Mouse (Mus musculus) heart, embryonic 16.5 days (tissue): ENCODE data around the gene Cdhr2. TPM values are rescaled to one million over a fixed set of nuclear protein-coding genes. Genes with fewer than 3 reads are reported as not detected.

Experiments
- ATAC-seq: fragments of 200-750 bp; cut with Nextera tagmentation; replicated peaks from 2 replicates; pipeline ENCODE4 v1.8.0; 2017; ENCODE audit warnings: moderate number of reproducible peaks; ENCODE audit not compliant: insufficient read depth, low FRiP score; ENCODE audit errors: extremely low read depth
- H3K27ac ChIP-seq: fragments of 300-500 bp; sonication (generic); 2 replicates; pipeline ENCODE4 v1.5.1; 2014; ENCODE audit warnings: mild to moderate bottlenecking, low read length, control low read depth, moderate library complexity
- H3K27me3 ChIP-seq: fragments of 300-500 bp; sonication (generic); 2 replicates; pipeline ENCODE4 v1.6.1; 2014; ENCODE audit warnings: low read length, mixed read lengths; ENCODE audit not compliant: control insufficient read depth, insufficient read depth
- H3K36me3 ChIP-seq: fragments of 300-500 bp; sonication (generic); 2 replicates; pipeline ENCODE4 v1.6.1; 2014; ENCODE audit not compliant: control insufficient read depth, insufficient read depth
- H3K4me1 ChIP-seq: fragments of 300-500 bp; sonication (generic); 2 replicates; pipeline ENCODE4 v1.6.1; 2014; ENCODE audit warnings: low read length, mixed read lengths; ENCODE audit not compliant: control insufficient read depth, insufficient read depth
- H3K4me2 ChIP-seq: fragments of 300-500 bp; sonication (generic); 2 replicates; pipeline ENCODE4 v1.6.1; 2014; ENCODE audit warnings: low read depth, mild to moderate bottlenecking, control low read depth, low read length
- H3K4me3 ChIP-seq: fragments of 300-500 bp; sonication (generic); 2 replicates; pipeline ENCODE4 v1.5.1; 2014; ENCODE audit warnings: mild to moderate bottlenecking, control low read depth, low read length
- H3K9ac ChIP-seq: fragments of 300-500 bp; sonication (generic); 2 replicates; pipeline ENCODE4 v1.6.1; 2014; ENCODE audit warnings: low read length, control low read depth
- H3K9me3 ChIP-seq: fragments of 300-500 bp; sonication (generic); replicated peaks from 2 replicates; pipeline ENCODE4 v1.6.1; 2016; ENCODE audit warnings: low read length; ENCODE audit not compliant: control insufficient read depth
- WGBS: fragments of 180-500 bp; shearing (Covaris S2); extraction: QIAGEN DNeasy Blood & Tissue Kit; methylation state at CpG from one replicate; pipeline ENCODE4 v1.1.7; 2014; 5-methylcytosine and 5-hydroxymethylcytosine counted together
- polyA plus RNA-seq: library from polyadenylated mRNA; unstranded; fragments of >200 nt; fragmentation: Nextera tagmentation; extraction: Ambion mirVana; gene quantifications from 2 replicates; pipeline ENCODE4 v1.2.1, GENCODE M21; 2015

Cdhr2 gene
- polyA plus RNA-seq, 1 experiment from 2014 or later = 0.89 TPM

GRCm38 (mm10) chr13:54680184-54680853, 20.9 kb upstream of the Cdhr2 start:
- WGBS = 75% methylated on average over 17 of the region's 17 CpGs
- peaks cover 16% of the 10 kb centered on the region for H3K4me1 ChIP-seq
- ATAC-seq = no peak
- no peaks in the 10 kb centered on the region for H3K9me3 ChIP-seq
- H3K4me3 ChIP-seq = no peak overlapping the region
- H3K9ac ChIP-seq = no peak overlapping the region
- no peaks in the 10 kb centered on the region for H3K27me3 ChIP-seq
- H3K27ac ChIP-seq = no peak overlapping the region
- H3K4me2 ChIP-seq = no peak overlapping the region
- peaks cover 39% of the 10 kb centered on the region for H3K36me3 ChIP-seq

GRCm38 (mm10) chr13:54681291-54681690, 20.0 kb upstream of the Cdhr2 start:
- no peak for ATAC-seq
- WGBS = 79% methylated on average over 8 of the region's 8 CpGs
- H3K27ac ChIP-seq = no peak overlapping the region
- H3K36me3 ChIP-seq = peaks cover 39% of the 10 kb centered on the region
- H3K4me1 ChIP-seq = peaks cover 25% of the 10 kb centered on the region
- no peak overlapping the region for H3K4me2 ChIP-seq
- no peaks in the 10 kb centered on the region for H3K9me3 ChIP-seq
- no peak overlapping the region for H3K9ac ChIP-seq
- H3K27me3 ChIP-seq = no peaks in the 10 kb centered on the region
- H3K4me3 ChIP-seq = no peak overlapping the region

- no peak overlapping the region for H3K27ac ChIP-seq
- 85% methylated on average over 3 of the region's 3 CpGs for WGBS
- no peak overlapping the region for H3K4me2 ChIP-seq
- H3K36me3 ChIP-seq = peaks cover 39% of the 10 kb centered on the region
- no peak overlapping the region for H3K9ac ChIP-seq
- ATAC-seq = no peak
- peaks cover 28% of the 10 kb centered on the region for H3K4me1 ChIP-seq
- no peaks in the 10 kb centered on the region for H3K9me3 ChIP-seq
- no peak overlapping the region for H3K4me3 ChIP-seq
- no peaks in the 10 kb centered on the region for H3K27me3 ChIP-seq
Measured at GRCm38 (mm10) chr13:54683301-54683700, 18.0 kb upstream of the Cdhr2 start.

- Histone ChIP-seq H3K4me1 (peaks cover 36% of the 10 kb centered on the region), H3K27me3 (no peaks in the 10 kb centered on the region), H3K4me3 (no peak overlapping the region), H3K4me2 (peak overlapping the region; percentile 32; the same call in 1 of the 2 replicates), H3K27ac (peak overlapping the region; percentile 46), H3K36me3 (peaks cover 39% of the 10 kb centered on the region), H3K9ac (peak overlapping the region; percentile 33; the same call in 1 of the 2 replicates), H3K9me3 (no peaks in the 10 kb centered on the region)
- 62% methylated on average over 3 of the region's 3 CpGs for WGBS
- no peak for ATAC-seq
Measured at GRCm38 (mm10) chr13:54684140-54684896, 16.9 kb upstream of the Cdhr2 start.

GRCm38 (mm10) chr13:54685174-54685573, 16.1 kb upstream of the Cdhr2 start:
- Histone ChIP-seq H3K4me3 (peak overlapping the region; percentile 72), H3K27me3 (no peaks in the 10 kb centered on the region), H3K4me2 (peak overlapping the region; percentile 89), H3K9me3 (no peaks in the 10 kb centered on the region), H3K27ac (no peak overlapping the region), H3K4me1 (peaks cover 36% of the 10 kb centered on the region), H3K9ac (peak overlapping the region; percentile 33), H3K36me3 (peaks cover 34% of the 10 kb centered on the region)
- ATAC-seq = no peak
- WGBS = 42% methylated on average over 2 of the region's 2 CpGs

- 6% methylated on average over 19 of the region's 19 CpGs for WGBS
- Histone ChIP-seq H3K27ac (peak overlapping the region; percentile 100), H3K9ac (peak overlapping the region; percentile 85), H3K27me3 (no peaks in the 10 kb centered on the region), H3K4me3 (peak overlapping the region; percentile 72), H3K36me3 (peaks cover 23% of the 10 kb centered on the region), H3K4me1 (peaks cover 47% of the 10 kb centered on the region), H3K9me3 (no peaks in the 10 kb centered on the region), H3K4me2 (peak overlapping the region; percentile 89)
- ATAC-seq = no peak
Measured at GRCm38 (mm10) chr13:54686139-54687053, 14.9 kb upstream of the Cdhr2 start.

- no peaks in the 10 kb centered on the region for H3K27me3 ChIP-seq
- H3K9ac ChIP-seq = peak overlapping the region; percentile 85
- H3K4me2 ChIP-seq = peak overlapping the region; percentile 89
- under 1% methylated on average over 35 of the region's 35 CpGs for WGBS
- H3K4me1 ChIP-seq = peaks cover 54% of the 10 kb centered on the region
- peak; percentile 66 for ATAC-seq
- H3K36me3 ChIP-seq = peaks cover 17% of the 10 kb centered on the region
- peak overlapping the region; percentile 100 for H3K27ac ChIP-seq
- H3K4me3 ChIP-seq = peak overlapping the region; percentile 72
- H3K9me3 ChIP-seq = no peaks in the 10 kb centered on the region
Measured at GRCm38 (mm10) chr13:54687096-54687495, 14.2 kb upstream of the Cdhr2 start.

GRCm38 (mm10) chr13:54687575-54688424, 13.5 kb upstream of the Cdhr2 start:
- peaks cover 10% of the 10 kb centered on the region for H3K36me3 ChIP-seq
- H3K4me2 ChIP-seq = peak overlapping the region; percentile 89
- under 1% methylated on average over 58 of the region's 82 CpGs for WGBS
- ATAC-seq = peak; percentile 90
- H3K27ac ChIP-seq = peak overlapping the region; percentile 100
- H3K9ac ChIP-seq = peak overlapping the region; percentile 85
- no peaks in the 10 kb centered on the region for H3K9me3 ChIP-seq
- H3K4me3 ChIP-seq = peak overlapping the region; percentile 72
- no peaks in the 10 kb centered on the region for H3K27me3 ChIP-seq
- peaks cover 61% of the 10 kb centered on the region for H3K4me1 ChIP-seq
